Mouse (Mus musculus) liver, embryonic 14.5 days (tissue): ENCODE measurements around the gene Casp3. TPM values are rescaled to one million over a fixed set of nuclear protein-coding genes. Genes with fewer than 3 reads are reported as not detected.

ENCODE experiments used
- ATAC-seq: fragments of 200-750 bp; cut with Nextera tagmentation; 2 replicates; pipeline ENCODE4 v1.8.0; 2017; ENCODE audit warnings: moderate number of reproducible peaks, mild to moderate bottlenecking, moderate library complexity; ENCODE audit not compliant: insufficient read depth
- DNase-seq, 3 experiments: peaks; one replicate each; pipeline ENCODE4 v3.0.0-alpha.2; 2012 to 2013; ENCODE audit warnings: low read depth in 3 of 3, low spot score in 3 of 3
- H3K27ac ChIP-seq: fragments of 300-500 bp; sonication (generic); 2 replicates; pipeline ENCODE4 v1.5.1; 2014; ENCODE audit warnings: moderate library complexity, mild to moderate bottlenecking, control low read depth, inconsistent platforms
- H3K27me3 ChIP-seq: fragments of 300-500 bp; sonication (generic); 2 replicates; pipeline ENCODE4 v1.6.1; 2014; ENCODE audit warnings: mild to moderate bottlenecking, low read length, moderate library complexity; ENCODE audit not compliant: control insufficient read depth, insufficient read depth
- H3K36me3 ChIP-seq: fragments of 300-500 bp; sonication (generic); replicated peaks from 2 replicates; pipeline ENCODE4 v1.6.1; 2014; ENCODE audit warnings: low read depth; ENCODE audit not compliant: control insufficient read depth, insufficient read depth
- H3K4me1 ChIP-seq, 2 experiments: fragments of 200-500 bp in 1 of 2; fragments of 300-500 bp in 1 of 2; sonication (generic) in 1 of 2; replicated peaks; 2 replicates each; pipeline ENCODE4 v1.6.1; 2012 to 2014; ENCODE audit warnings: antibody characterized with exemption in 1 of 2, inconsistent platforms in 1 of 2, low read length in 1 of 2; ENCODE audit not compliant: control insufficient read depth in 2 of 2, insufficient read depth in 2 of 2
- H3K4me2 ChIP-seq: fragments of 300-500 bp; sonication (generic); 2 replicates; pipeline ENCODE4 v1.6.1; 2014; ENCODE audit warnings: low read depth, mild to moderate bottlenecking, control low read depth, moderate library complexity
- H3K4me3 ChIP-seq, 2 experiments: fragments of 200-500 bp in 1 of 2; fragments of 300-500 bp in 1 of 2; sonication (generic) in 1 of 2; 2 replicates each; pipeline ENCODE4 v1.5.1; 2012 to 2014; ENCODE audit warnings: low read depth in 2 of 2, low read length in 2 of 2, mild to moderate bottlenecking in 2 of 2, control low read depth in 1 of 2, inconsistent platforms in 1 of 2, moderate library complexity in 1 of 2; ENCODE audit not compliant: insufficient read depth in 1 of 2
- H3K9ac ChIP-seq: fragments of 300-500 bp; sonication (generic); replicated peaks from 2 replicates; pipeline ENCODE4 v1.6.1; 2014; ENCODE audit warnings: mild to moderate bottlenecking, control low read depth, moderate library complexity
- H3K9me3 ChIP-seq: fragments of 300-500 bp; sonication (generic); 2 replicates; pipeline ENCODE4 v1.6.1; 2016; ENCODE audit warnings: low read length, mixed read lengths; ENCODE audit not compliant: control insufficient read depth
- CTCF ChIP-seq: IDR thresholded peaks from 2 replicates; pipeline ENCODE4 v1.5.1; 2016; ENCODE audit warnings: antibody characterized with exemption, low read depth, control low read depth
- EP300 ChIP-seq: IDR thresholded peaks from 2 replicates; pipeline ENCODE4 v1.6.1; 2016; ENCODE audit warnings: antibody characterized with exemption, low read depth
- WGBS: fragments of 180-500 bp; shearing (Covaris S2); extraction: QIAGEN DNeasy Blood & Tissue Kit; methylation state at CpG from one replicate; pipeline ENCODE4 v1.1.7; 2014; ENCODE audit not compliant: insufficient replicate concordance; 5-methylcytosine and 5-hydroxymethylcytosine counted together
- polyA plus RNA-seq, 2 experiments: library from polyadenylated mRNA; depleted of rRNA in 1 of 2; stranded (reverse) in 1 of 2; unstranded in 1 of 2; fragments of >200 nt; fragmentation: Nextera tagmentation in 1 of 2; extraction: Ambion mirVana in 1 of 2; gene quantifications; 2 replicates each; pipeline versions ENCODE4 v1.2.1 to v1.2.3; 2012 to 2014

The Casp3 gene
- polyA plus RNA-seq, 2 experiments: 33.2 to 50.4 TPM

- no peaks in the 10 kb centered on the region for H3K27me3 ChIP-seq
- H3K36me3 ChIP-seq: no peaks in the 10 kb centered on the region
- DNase-seq (no peak), ATAC-seq (no peak)
- no peak overlapping the region for H3K4me3 ChIP-seq
- no peak overlapping the region for H3K9ac ChIP-seq
- H3K4me2 ChIP-seq: no peak overlapping the region
- 78% methylated on average over 9 of the region's 9 CpGs for WGBS
- H3K4me1 ChIP-seq: peaks cover 12 to 19% of the 10 kb centered on the region in 2 experiments
- no peak overlapping the region for H3K27ac ChIP-seq
- TF ChIP-seq EP300: no peak
- no peaks in the 10 kb centered on the region for H3K9me3 ChIP-seq
These were observed 5.6 kb downstream of the Casp3 start for GRCm38 (mm10) chr8:46622446-46623270.

GRCm38 (mm10) chr8:46625166-46625565, 8.1 kb downstream of the Casp3 start:
- no peak for DNase-seq
- no peak for TF ChIP-seq CTCF
- TF ChIP-seq EP300: no peak
- no peaks in the 10 kb centered on the region for H3K27me3 ChIP-seq
- peaks cover 0 to 16% of the 10 kb centered on the region in 2 experiments; a peak in 2 of 4 replicates for H3K4me1 ChIP-seq
- H3K9me3 ChIP-seq: no peaks in the 10 kb centered on the region
- H3K4me2 ChIP-seq: no peak overlapping the region
- no peak overlapping the region for H3K4me3 ChIP-seq
- H3K36me3 ChIP-seq: no peaks in the 10 kb centered on the region
- no peak overlapping the region for H3K9ac ChIP-seq
- H3K27ac ChIP-seq: no peak overlapping the region
- ATAC-seq: no peak
- WGBS: 5% methylated on average over 1 of the region's 1 CpGs

DNA sequence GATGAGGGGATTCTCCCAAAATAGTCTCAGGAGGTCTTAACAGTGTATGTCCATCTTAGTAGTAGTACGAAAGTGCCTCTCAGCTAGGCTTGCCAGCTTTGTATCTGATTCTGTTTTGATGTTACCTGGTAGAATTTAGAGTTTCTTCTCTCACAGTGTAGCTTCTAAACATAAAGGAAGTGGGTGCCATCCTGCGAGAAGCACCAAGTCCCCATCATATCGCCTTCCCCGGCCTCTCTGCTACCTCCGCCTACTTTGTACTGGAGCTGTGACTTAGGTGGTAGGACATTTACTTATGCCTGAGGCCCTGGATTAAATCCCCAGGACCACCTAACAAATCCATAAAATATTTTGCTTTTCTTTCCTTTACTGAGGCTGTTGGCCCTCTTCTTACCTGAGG, 9.6 kb downstream of the Casp3 start:
- WGBS: 76% methylated on average over 5 of the region's 5 CpGs
- H3K9me3 ChIP-seq: no peaks in the 10 kb centered on the region
- H3K27ac ChIP-seq: no peak overlapping the region

GRCm38 (mm10) chr8:46627881-46628280, 10.8 kb downstream of the Casp3 start:
- TF ChIP-seq EP300: no peak
- TF ChIP-seq CTCF: no peak
- no peaks in the 10 kb centered on the region for H3K27me3 ChIP-seq
- H3K4me1 ChIP-seq: peaks cover 0 to 16% of the 10 kb centered on the region in 2 experiments; a peak in 2 of 4 replicates
- H3K4me2 ChIP-seq: no peak overlapping the region
- no peak overlapping the region for H3K27ac ChIP-seq
- peaks cover 3% of the 10 kb centered on the region for H3K36me3 ChIP-seq
- H3K4me3 ChIP-seq: no peak overlapping the region
- H3K9me3 ChIP-seq: no peaks in the 10 kb centered on the region
- H3K9ac ChIP-seq: no peak overlapping the region
- no peak for DNase-seq
- no peak for ATAC-seq
- WGBS: 53% methylated on average over 7 of the region's 7 CpGs

More for the DNA sequence above, 9.6 kb downstream of the Casp3 start:
- H3K4me3 ChIP-seq: no peak overlapping the region
- H3K36me3 ChIP-seq: no peaks in the 10 kb centered on the region; the same call in 1 of the 2 replicates
- DNase-seq: no peak
- no peak for ATAC-seq
- H3K4me1 ChIP-seq: peaks cover 0 to 16% of the 10 kb centered on the region in 2 experiments; a peak in 2 of 4 replicates
- H3K9ac ChIP-seq: no peak overlapping the region
- H3K4me2 ChIP-seq: no peak overlapping the region
- no peaks in the 10 kb centered on the region for H3K27me3 ChIP-seq
- no peak for TF ChIP-seq EP300
- no peak for TF ChIP-seq CTCF

GRCm38 (mm10) chr8:46628645-46629044, 11.6 kb downstream of the Casp3 start:
- WGBS: 84% methylated on average over 1 of the region's 1 CpGs
- Histone ChIP-seq H3K9ac (no peak overlapping the region), H3K9me3 (no peaks in the 10 kb centered on the region), H3K27me3 (no peaks in the 10 kb centered on the region), H3K4me1 (peaks cover 0 to 16% of the 10 kb centered on the region in 2 experiments; a peak in 2 of 4 replicates), H3K4me3 (no peak overlapping the region), H3K4me2 (no peak overlapping the region), H3K27ac (no peak overlapping the region), H3K36me3 (peaks cover 10% of the 10 kb centered on the region)
- TF ChIP-seq CTCF: no peak
- no peak for TF ChIP-seq EP300
- ATAC-seq (no peak), DNase-seq (no peak)
